Mouse (Mus musculus) ES-CJ7 (cell line): ENCODE measurements around the gene Armt1.
A peak's percentile ranks its signal among the peaks of the same experiment; 100 is the strongest.

Experiments
- DNase-seq: peaks from one replicate; pipeline ENCODE4 v3.0.0; 2011; ENCODE audit warnings: low read depth, low spot score

Gene Armt1

GRCm38 (mm10) chr10:4432123-4432931 is at the start of gene Armt1, which contains the start of gene Rmnd1:
Armt1 (plus strand) TSS chr10:4432467.
Rmnd1 (minus strand) TSS chr10:4432388.
- DNase-seq, result peak; percentile 96

- DNase-seq, result no peak
Measured at GRCm38 (mm10) chr10:4384244-4384643, 48.0 kb upstream of the Armt1 start.

GRCm38 (mm10) chr10:4386609-4387591 is 45.4 kb upstream of the Armt1 start:
- peak; percentile 93 for DNase-seq

- peak; percentile 61 for DNase-seq
Measured at GRCm38 (mm10) chr10:4387701-4388383, 44.4 kb upstream of the Armt1 start, which contains the start of gene Zbtb2. Zbtb2 (minus strand) TSS chr10:4388108.

- DNase-seq, result no peak
Measured at GRCm38 (mm10) chr10:4388384-4388745, 43.9 kb upstream of the Armt1 start.

GRCm38 (mm10) chr10:4389036-4389435 is 43.2 kb upstream of the Armt1 start:
- no peak for DNase-seq

GRCm38 (mm10) chr10:4389461-4390112 is 42.7 kb upstream of the Armt1 start:
- DNase-seq, result no peak

GRCm38 (mm10) chr10:4390550-4390949 is 41.7 kb upstream of the Armt1 start:
- no peak for DNase-seq

- no peak for DNase-seq
Measured at GRCm38 (mm10) chr10:4391076-4391475, 41.2 kb upstream of the Armt1 start.

GRCm38 (mm10) chr10:4391851-4392250 is 40.4 kb upstream of the Armt1 start:
- peak; percentile 71 for DNase-seq

- DNase-seq, result no peak
Measured at GRCm38 (mm10) chr10:4395321-4395720, 36.9 kb upstream of the Armt1 start.

GRCm38 (mm10) chr10:4398058-4398457 is 34.2 kb upstream of the Armt1 start:
- DNase-seq, result no peak

GRCm38 (mm10) chr10:4404895-4405491 is 27.3 kb upstream of the Armt1 start:
- DNase-seq, result peak; percentile 79

GRCm38 (mm10) chr10:4405511-4405910 is 26.8 kb upstream of the Armt1 start:
- no peak for DNase-seq

GRCm38 (mm10) chr10:4407191-4407590 is 25.1 kb upstream of the Armt1 start:
- no peak for DNase-seq

- no peak for DNase-seq
Measured at GRCm38 (mm10) chr10:4425245-4425644, 7.0 kb upstream of the Armt1 start.

GRCm38 (mm10) chr10:4430399-4430798 is 1.9 kb upstream of the Armt1 start:
- DNase-seq, result no peak

GRCm38 (mm10) chr10:4430826-4431225 is 1.4 kb upstream of the Armt1 start:
- DNase-seq, result no peak

GRCm38 (mm10) chr10:4431746-4432122 is 533 bp upstream of the Armt1 start:
- DNase-seq, result no peak

- DNase-seq, result no peak
Measured at GRCm38 (mm10) chr10:4432996-4433755, 909 bp downstream of the Armt1 start.
